Comparison of ENCODE assay signal across 28 mouse cellular contexts in genomic region chr6:7092094-7092493, GRCm38 (mm10).
"Had no signal": no experiment of that assay in that cellular context is flagged by ENCODE, and none has a peak within 500 bp of the region (broad histone marks: within the 10 kb centered on the region; RNA-seq: fewer than 3 reads in every experiment).

No protein-coding gene starts in this region.

- H3K27ac ChIP-seq: heart, adult 2 months; heart, embryonic 13.5 days; heart, embryonic 15.5 days; hindbrain, embryonic 10.5 days; hindbrain, embryonic 12.5 days; hindbrain, embryonic 14.5 days; intestine, embryonic 15.5 days; layer of hippocampus, adult 2 months; left cerebral cortex, adult 2 months; limb, embryonic 10.5 days; limb, embryonic 12.5 days; liver, embryonic 13.5 days; liver, embryonic 15.5 days had no signal

- H3K4me2 ChIP-seq: heart, embryonic 11.5 days; heart, embryonic 13.5 days; heart, embryonic 15.5 days; hindbrain, embryonic 12.5 days; hindbrain, embryonic 14.5 days; intestine, embryonic 15.5 days; limb, embryonic 12.5 days; liver, embryonic 11.5 days; liver, embryonic 13.5 days; liver, embryonic 15.5 days had no signal

- H3K27me3 ChIP-seq: heart, embryonic 13.5 days; heart, embryonic 15.5 days; hindbrain, embryonic 12.5 days; intestine, embryonic 15.5 days; limb, embryonic 12.5 days; liver, embryonic 13.5 days; liver, embryonic 15.5 days had no signal

- H3K4me1 ChIP-seq: heart, embryonic 13.5 days; heart, embryonic 15.5 days; hindbrain, embryonic 12.5 days; intestine, embryonic 15.5 days; liver, embryonic 13.5 days; liver, embryonic 15.5 days had no signal

- ATAC-seq: hindbrain, embryonic 16.5 days; inflammation-experienced regulatory T-cells, adult 6 months; intestine, embryonic 15.5 days; intestine, postnatal 0 days; liver, postnatal 0 days had no signal

- H3K9ac ChIP-seq: heart, embryonic 13.5 days; heart, embryonic 15.5 days; hindbrain, embryonic 12.5 days; hindbrain, embryonic 14.5 days; intestine, embryonic 15.5 days; limb, embryonic 12.5 days; liver, embryonic 13.5 days; liver, embryonic 15.5 days; liver, postnatal 0 days had no signal

- DNase-seq: gastrocnemius, postnatal 14 days; gastrocnemius, postnatal 36 days; heart, adult 11 months; heart, adult 2 months; heart, postnatal 14 days; heart, postnatal 4 days; kidney, adult 18-20 months; kidney, adult 9 months; kidney, postnatal 4 days; liver; liver, embryonic 13.5 days; liver, postnatal 0 days had no signal

- H3K9me3 ChIP-seq: heart, embryonic 13.5 days; heart, embryonic 15.5 days; hindbrain, embryonic 10.5 days; hindbrain, embryonic 12.5 days; intestine, embryonic 15.5 days; limb, embryonic 10.5 days; limb, embryonic 12.5 days; liver, embryonic 13.5 days; liver, embryonic 15.5 days had no signal

- H3K36me3 ChIP-seq: heart, embryonic 13.5 days; heart, embryonic 15.5 days; hindbrain, embryonic 10.5 days; hindbrain, embryonic 12.5 days; intestine, embryonic 15.5 days; limb, embryonic 10.5 days; limb, embryonic 12.5 days; liver, embryonic 13.5 days; liver, embryonic 15.5 days had no signal

- H3K4me3 ChIP-seq: heart, adult 2 months; heart, embryonic 13.5 days; heart, embryonic 15.5 days; hindbrain, embryonic 10.5 days; hindbrain, embryonic 12.5 days; intestine, embryonic 15.5 days; layer of hippocampus, adult 2 months; left cerebral cortex, adult 2 months; limb, embryonic 10.5 days; limb, embryonic 12.5 days; liver, embryonic 13.5 days; liver, embryonic 15.5 days had no signal
